Comparison of ENCODE assay signal across 7 mouse cellular contexts in the genomic region with DNA sequence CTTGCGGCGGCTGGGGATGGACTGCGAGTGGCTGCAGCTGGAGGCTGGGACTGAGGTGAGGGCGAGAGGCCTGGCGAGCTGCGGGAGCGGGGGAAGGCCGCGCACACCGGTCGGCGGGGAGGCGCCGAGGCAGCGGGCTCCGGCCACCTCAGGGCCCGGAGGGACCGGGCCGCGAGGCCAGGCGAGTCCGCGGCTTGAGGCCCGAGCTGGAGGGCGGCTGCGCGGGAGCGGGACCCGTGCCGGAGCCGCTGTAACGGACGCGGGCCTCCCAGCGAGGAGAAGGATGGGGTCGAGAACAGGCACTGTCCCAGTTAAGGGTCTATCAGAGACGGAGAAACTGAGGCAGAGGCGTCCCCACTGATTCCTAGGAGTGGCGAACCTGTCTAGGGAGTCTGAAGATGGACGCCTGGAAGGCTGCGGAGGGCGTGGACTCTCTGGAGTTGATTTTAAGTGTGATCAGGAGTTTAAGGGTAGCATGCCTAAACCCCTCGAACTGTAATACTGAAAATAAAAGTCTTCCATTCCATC. TPM values are rescaled to one million over a fixed set of nuclear protein-coding genes. Genes with fewer than 3 reads are reported as not detected.
DNase-seq lines count a peak whose midpoint lies in the region; ATAC-seq and TF ChIP-seq lines count a peak whose summit lies in the region.

No protein-coding gene starts in this region.

- H3K4me1 ChIP-seq in spleen, adult 2 months (ENCODE audit: control insufficient read depth, insufficient read depth, insufficient read length), result peaks cover 11% of the 10 kb centered on the region; the same call in 1 of the 2 replicates
- peaks cover 18% of the 10 kb centered on the region for H3K4me1 ChIP-seq in hindbrain, postnatal 0 days (ENCODE audit: insufficient read depth, low read length)
- H3K4me1 ChIP-seq in midbrain, embryonic 15.5 days, result peaks cover 29% of the 10 kb centered on the region

- peak overlapping the region; percentile 99 for H3K9ac ChIP-seq in hindbrain, postnatal 0 days (replicated peaks; ENCODE audit: low read length)
- H3K9ac ChIP-seq in midbrain, embryonic 15.5 days, result peak overlapping the region; percentile 94

- peak overlapping the region; percentile 88 for H3K27ac ChIP-seq in spleen, adult 2 months (ENCODE audit: insufficient read depth, low read length)
- peak overlapping the region; percentile 98 for H3K27ac ChIP-seq in hindbrain, postnatal 0 days
- H3K27ac ChIP-seq in midbrain, embryonic 15.5 days, result peak overlapping the region; percentile 93

- peak; percentile 63 for ATAC-seq in hindbrain, postnatal 0 days
- peak; percentile 45 for ATAC-seq in midbrain, embryonic 15.5 days (replicated peaks)

- peak overlapping the region; percentile 74 for H3K4me2 ChIP-seq in hindbrain, postnatal 0 days (ENCODE audit: low read depth, low read length)
- H3K4me2 ChIP-seq in midbrain, embryonic 15.5 days, result peak overlapping the region; percentile 82

- no peaks in the 10 kb centered on the region for H3K36me3 ChIP-seq in spleen, adult 2 months (ENCODE audit: control insufficient read depth, insufficient read depth, low read length)
- H3K36me3 ChIP-seq in hindbrain, postnatal 0 days (ENCODE audit: insufficient read depth, low read length), result no peaks in the 10 kb centered on the region; the same call in 1 of the 2 replicates
- no peaks in the 10 kb centered on the region for H3K36me3 ChIP-seq in midbrain, embryonic 15.5 days (replicated peaks)

- peak overlapping the region; percentile 80 for H3K4me3 ChIP-seq in spleen, adult 2 months (ENCODE audit: extremely low read depth, insufficient read depth, insufficient read length)
- peak overlapping the region; percentile 100 for H3K4me3 ChIP-seq in hindbrain, postnatal 0 days (ENCODE audit: low read length)
- H3K4me3 ChIP-seq in midbrain, embryonic 15.5 days, result peak overlapping the region; percentile 88

- H3K9me3 ChIP-seq in hindbrain, postnatal 0 days (ENCODE audit: low read length), result no peaks in the 10 kb centered on the region
- no peaks in the 10 kb centered on the region for H3K9me3 ChIP-seq in midbrain, embryonic 15.5 days

- WGBS in spleen, adult 2 months, result under 1% methylated on average over 43 of the region's 43 CpGs
- WGBS in hindbrain, postnatal 0 days, result under 1% methylated on average over 43 of the region's 43 CpGs
- WGBS in midbrain, embryonic 15.5 days, result 0% methylated on average over 43 of the region's 43 CpGs

- no peak for TF ChIP-seq POLR2A in spleen, adult 2 months (IDR thresholded peaks at IDR 0.05; ENCODE audit: low read depth, low read length)

- no peak for DNase-seq in spleen, adult 2 months (ENCODE audit: low read depth in 1 of 2, low spot score in 2 of 2)
- no peak for DNase-seq in spleen, postnatal 36 days (ENCODE audit: low spot score in 2 of 2)
- peak; percentile 29 for DNase-seq in embryo, embryonic 9.5 days (ENCODE audit: extremely low spot score)
- DNase-seq in hindbrain, postnatal 0 days (ENCODE audit: low spot score), result peak; percentile 13
- DNase-seq in ovary, postnatal 36 days (ENCODE audit: low spot score), result no peak
- DNase-seq in adrenal gland, postnatal 10 days, result no peak

- H3K27me3 ChIP-seq in spleen, adult 2 months (ENCODE audit: control insufficient read depth, insufficient read depth, low read length), result no peaks in the 10 kb centered on the region
- H3K27me3 ChIP-seq in hindbrain, postnatal 0 days (ENCODE audit: insufficient read depth, low read length), result no peaks in the 10 kb centered on the region
- H3K27me3 ChIP-seq in midbrain, embryonic 15.5 days (replicated peaks), result no peaks in the 10 kb centered on the region

- TF ChIP-seq CTCF in spleen, adult 2 months (IDR thresholded peaks at IDR 0.05; ENCODE audit: extremely low read depth, insufficient read depth, insufficient read length, insufficient replicate concordance), result no peak
- TF ChIP-seq CTCF in hindbrain, postnatal 0 days (IDR thresholded peaks at IDR 0.05; ENCODE audit: low read depth), result no peak

RNA-seq across cellular contexts. Expression of gene Gm28043, which starts 0.4 kb away (rescaled TPM):
- polyA plus RNA-seq in spleen, adult 2 months (2012; rRNA removed), result 1.3 TPM in 2 replicates
- total RNA-seq in hindbrain, postnatal 0 days (2014; rRNA removed), result 2.6 and 5.0 TPM in 2 replicates
- 1.2 and 1.9 TPM in 2 replicates for polyA plus RNA-seq in hindbrain, postnatal 0 days (2015; fragmentation: Nextera tagmentation; extraction: Ambion mirVana)
- polyA plus RNA-seq in midbrain, embryonic 15.5 days (2015; fragmentation: Nextera tagmentation; extraction: Ambion mirVana), result 1.8 and 2.2 TPM in 2 replicates
- total RNA-seq in adrenal gland, postnatal 10 days (2021), result 1 to 10 TPM; 2.3 to 4.6 TPM

RNA-seq across cellular contexts. Expression of gene Rnf8, which starts 0.5 kb away (rescaled TPM):
- 19.8 and 24.0 TPM in 2 replicates for polyA plus RNA-seq in spleen, adult 2 months (2012; rRNA removed)
- total RNA-seq in hindbrain, postnatal 0 days (2014; rRNA removed), result 22.2 and 29.4 TPM in 2 replicates
- 71.3 and 73.8 TPM in 2 replicates for polyA plus RNA-seq in hindbrain, postnatal 0 days (2015; fragmentation: Nextera tagmentation; extraction: Ambion mirVana)
- polyA plus RNA-seq in midbrain, embryonic 15.5 days (2015; fragmentation: Nextera tagmentation; extraction: Ambion mirVana), result 85.6 and 88.0 TPM in 2 replicates
- 10 to 100 TPM; 43.1 to 50.7 TPM for total RNA-seq in adrenal gland, postnatal 10 days (2021)

RNA-seq across cellular contexts. Expression of gene Cmtr1, which starts 45.3 kb away (rescaled TPM):
- polyA plus RNA-seq in spleen, adult 2 months (2012; rRNA removed), result 34.3 and 38.5 TPM in 2 replicates
- total RNA-seq in hindbrain, postnatal 0 days (2014; rRNA removed), result 69.1 and 71.5 TPM in 2 replicates
- polyA plus RNA-seq in hindbrain, postnatal 0 days (2015; fragmentation: Nextera tagmentation; extraction: Ambion mirVana), result 106 and 116 TPM in 2 replicates
- polyA plus RNA-seq in midbrain, embryonic 15.5 days (2015; fragmentation: Nextera tagmentation; extraction: Ambion mirVana), result 109 and 116 TPM in 2 replicates
- 10 to 100 TPM; 52.4 to 99.0 TPM for total RNA-seq in adrenal gland, postnatal 10 days (2021)

Comparison
In these comparisons a context has a peak if more than half of its experiments do, and no peak if none do; other contexts are left out.
1. DNase-seq: peak in embryo, embryonic 9.5 days (single experiment) and hindbrain, postnatal 0 days (single experiment); none in spleen, adult 2 months (0 of 2), spleen, postnatal 36 days (0 of 2), ovary, postnatal 36 days (single experiment) and adrenal gland, postnatal 10 days (single experiment).
2. Peak in every context shown above with its lines, with median percentiles within 50 percentile points of each other: H3K27ac ChIP-seq and H3K4me3 ChIP-seq.